In the genomic region with DNA sequence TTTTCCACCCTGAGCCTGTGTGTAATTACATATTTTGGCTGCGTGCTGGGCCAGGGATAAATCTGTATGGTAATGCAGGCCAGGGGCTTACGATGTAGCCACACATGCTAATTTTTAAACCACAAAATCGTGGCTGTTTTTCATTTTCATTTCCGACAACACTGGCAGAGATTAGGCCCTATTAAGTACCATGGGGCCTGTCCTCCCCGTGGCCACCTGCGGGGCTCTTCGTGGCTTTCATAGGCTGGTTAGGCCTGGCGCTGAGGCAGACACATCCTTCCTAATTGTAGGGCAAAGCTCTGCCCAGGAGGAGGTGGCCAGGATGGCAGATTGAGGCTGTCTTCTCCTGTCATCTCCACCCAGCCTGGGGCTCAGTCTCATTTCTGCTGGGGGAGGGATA, we compare ENCODE assay signal across 27 mouse cellular contexts. TPM values are rescaled to one million over a fixed set of nuclear protein-coding genes. Genes with fewer than 3 reads are reported as not detected.
DNase-seq lines count a peak whose midpoint lies in the region; ATAC-seq and TF ChIP-seq lines count a peak whose summit lies in the region.
"Had no signal": no experiment of that assay in that cellular context is flagged by ENCODE, and none has a peak within 500 bp of the region (broad histone marks: within the 10 kb centered on the region; RNA-seq: fewer than 3 reads in every experiment).

No protein-coding gene starts in this region.

- no peak for TF ChIP-seq CTCF in midbrain, postnatal 0 days (IDR thresholded peaks at IDR 0.05)

- H3K27ac ChIP-seq in embryonic facial prominence, embryonic 14.5 days (replicated peaks; ENCODE audit: low read depth, low read length): no peak overlapping the region
- no peak overlapping the region for H3K27ac ChIP-seq in embryonic facial prominence, embryonic 10.5 days (replicated peaks)
- H3K27ac ChIP-seq in hindbrain, embryonic 11.5 days (ENCODE audit: low read depth, low read length): 0 out of 2 replicates have a peak overlapping the region, but pooled peaks have one; percentile 27
- no peak overlapping the region for H3K27ac ChIP-seq in hindbrain, embryonic 16.5 days (ENCODE audit: low read depth, low read length)
- peak overlapping the region; percentile 26 for H3K27ac ChIP-seq in midbrain, embryonic 15.5 days
- no peak overlapping the region for H3K27ac ChIP-seq in midbrain, postnatal 0 days (ENCODE audit: low read depth, low read length)
- H3K27ac ChIP-seq: embryonic facial prominence, embryonic 12.5 days; forebrain, embryonic 13.5 days; heart, adult 2 months; heart, embryonic 15.5 days had no signal

- peak; percentile 57 for DNase-seq in embryonic facial prominence, embryonic 14.5 days (ENCODE audit: low spot score)
- no peak for DNase-seq in embryonic facial prominence, embryonic 10.5 days (ENCODE audit: low spot score)
- DNase-seq in hindbrain, embryonic 11.5 days (ENCODE audit: low spot score): no peak
- DNase-seq in midbrain, postnatal 0 days (ENCODE audit: low spot score): no peak
- DNase-seq in thymus, postnatal 25 days: no peak
- no peak for DNase-seq in gastrocnemius, adult 18-20 months (ENCODE audit: low spot score)
- DNase-seq: adrenal gland, postnatal 14 days; cerebellum, adult 2 months; cerebellum, postnatal 14 days; embryo, embryonic 11 days; gastrocnemius, postnatal 14 days; heart, adult 2 months; heart, postnatal 14 days had no signal

- H3K9ac ChIP-seq in embryonic facial prominence, embryonic 14.5 days (ENCODE audit: low read depth, low read length): no peak overlapping the region
- H3K9ac ChIP-seq in hindbrain, embryonic 11.5 days (ENCODE audit: low read depth, low read length): no peak overlapping the region
- no peak overlapping the region for H3K9ac ChIP-seq in hindbrain, embryonic 16.5 days (ENCODE audit: low read depth, low read length)
- H3K9ac ChIP-seq in midbrain, embryonic 15.5 days: no peak overlapping the region
- no peak overlapping the region for H3K9ac ChIP-seq in midbrain, postnatal 0 days (replicated peaks; ENCODE audit: low read length, poor library complexity, severe bottlenecking)
- H3K9ac ChIP-seq: embryonic facial prominence, embryonic 12.5 days; forebrain, embryonic 13.5 days; heart, embryonic 15.5 days had no signal

- H3K4me3 ChIP-seq in embryonic facial prominence, embryonic 14.5 days (ENCODE audit: low read depth, low read length): no peak overlapping the region
- H3K4me3 ChIP-seq in embryonic facial prominence, embryonic 10.5 days: no peak overlapping the region
- H3K4me3 ChIP-seq in hindbrain, embryonic 11.5 days (ENCODE audit: low read depth, low read length): no peak overlapping the region
- no peak overlapping the region for H3K4me3 ChIP-seq in hindbrain, embryonic 16.5 days (ENCODE audit: low read length)
- H3K4me3 ChIP-seq in midbrain, embryonic 15.5 days: no peak overlapping the region
- no peak overlapping the region for H3K4me3 ChIP-seq in midbrain, postnatal 0 days (ENCODE audit: low read depth, low read length)
- H3K4me3 ChIP-seq: embryonic facial prominence, embryonic 12.5 days; forebrain, embryonic 13.5 days; heart, adult 2 months; heart, embryonic 15.5 days had no signal

- H3K36me3 ChIP-seq in embryonic facial prominence, embryonic 14.5 days (ENCODE audit: control insufficient read depth, insufficient read depth, low read length): no peaks in the 10 kb centered on the region
- no peaks in the 10 kb centered on the region for H3K36me3 ChIP-seq in embryonic facial prominence, embryonic 10.5 days (replicated peaks)
- no peaks in the 10 kb centered on the region for H3K36me3 ChIP-seq in hindbrain, embryonic 11.5 days (ENCODE audit: control insufficient read depth, insufficient read depth, low read length)
- H3K36me3 ChIP-seq in hindbrain, embryonic 16.5 days (ENCODE audit: control insufficient read depth, insufficient read depth, low read length): no peaks in the 10 kb centered on the region
- H3K36me3 ChIP-seq in midbrain, embryonic 15.5 days (replicated peaks): no peaks in the 10 kb centered on the region
- no peaks in the 10 kb centered on the region for H3K36me3 ChIP-seq in midbrain, postnatal 0 days (ENCODE audit: insufficient read depth, low read length)
- H3K36me3 ChIP-seq: embryonic facial prominence, embryonic 12.5 days; heart, embryonic 15.5 days had no signal

- no peaks in the 10 kb centered on the region for H3K9me3 ChIP-seq in embryonic facial prominence, embryonic 14.5 days (ENCODE audit: control insufficient read depth, low read length)
- no peaks in the 10 kb centered on the region for H3K9me3 ChIP-seq in embryonic facial prominence, embryonic 10.5 days
- no peaks in the 10 kb centered on the region for H3K9me3 ChIP-seq in hindbrain, embryonic 11.5 days (ENCODE audit: control insufficient read depth, low read length)
- H3K9me3 ChIP-seq in hindbrain, embryonic 16.5 days (ENCODE audit: control insufficient read depth, low read length): no peaks in the 10 kb centered on the region
- no peaks in the 10 kb centered on the region for H3K9me3 ChIP-seq in midbrain, embryonic 15.5 days
- no peaks in the 10 kb centered on the region for H3K9me3 ChIP-seq in midbrain, postnatal 0 days (ENCODE audit: low read length)
- H3K9me3 ChIP-seq: embryonic facial prominence, embryonic 12.5 days; forebrain, embryonic 13.5 days; heart, embryonic 15.5 days had no signal

- no peak overlapping the region for H3K4me2 ChIP-seq in embryonic facial prominence, embryonic 14.5 days (ENCODE audit: low read depth, low read length)
- no peak overlapping the region for H3K4me2 ChIP-seq in hindbrain, embryonic 11.5 days (replicated peaks; ENCODE audit: low read depth, low read length)
- no peak overlapping the region for H3K4me2 ChIP-seq in hindbrain, embryonic 16.5 days (ENCODE audit: low read length)
- no peak overlapping the region for H3K4me2 ChIP-seq in midbrain, embryonic 15.5 days
- no peak overlapping the region for H3K4me2 ChIP-seq in midbrain, postnatal 0 days (ENCODE audit: low read depth, low read length, poor library complexity, severe bottlenecking)
- H3K4me2 ChIP-seq: embryonic facial prominence, embryonic 12.5 days; forebrain, embryonic 13.5 days; heart, embryonic 11.5 days; heart, embryonic 15.5 days had no signal

- H3K27me3 ChIP-seq in embryonic facial prominence, embryonic 14.5 days (replicated peaks; ENCODE audit: control insufficient read depth, insufficient read depth, low read length): peaks cover 15% of the 10 kb centered on the region; the same call in 1 of the 2 replicates
- peaks cover 59% of the 10 kb centered on the region for H3K27me3 ChIP-seq in embryonic facial prominence, embryonic 10.5 days (replicated peaks; ENCODE audit: low read depth, poor library complexity, severe bottlenecking)
- H3K27me3 ChIP-seq in hindbrain, embryonic 11.5 days (ENCODE audit: control insufficient read depth, insufficient read depth, low read length): peaks cover 7% of the 10 kb centered on the region
- H3K27me3 ChIP-seq in hindbrain, embryonic 16.5 days (replicated peaks; ENCODE audit: control insufficient read depth, insufficient read depth, low read length): no peaks in the 10 kb centered on the region
- no peaks in the 10 kb centered on the region; the same call in 1 of the 2 replicates for H3K27me3 ChIP-seq in midbrain, embryonic 15.5 days (replicated peaks)
- H3K27me3 ChIP-seq in midbrain, postnatal 0 days (ENCODE audit: insufficient read depth, low read length): no peaks in the 10 kb centered on the region

- no peak for ATAC-seq in embryonic facial prominence, embryonic 14.5 days (ENCODE audit: low read depth)
- no peak for ATAC-seq in hindbrain, embryonic 11.5 days (ENCODE audit: low FRiP score)
- no peak for ATAC-seq in hindbrain, embryonic 16.5 days
- no peak for ATAC-seq in midbrain, embryonic 15.5 days (replicated peaks)
- no peak for ATAC-seq in midbrain, postnatal 0 days (ENCODE audit: low FRiP score)
- ATAC-seq: activated CD4-positive, CD25-positive, alpha-beta regulatory T cell, adult 4 months; forebrain, embryonic 13.5 days; inflammation-experienced regulatory T-cells, adult 6 months; intestine, postnatal 0 days; Patski had no signal

- WGBS in embryonic facial prominence, embryonic 14.5 days: 35% methylated on average over 8 of the region's 8 CpGs
- WGBS in embryonic facial prominence, embryonic 10.5 days: 53% methylated on average over 8 of the region's 8 CpGs
- 60% methylated on average over 8 of the region's 8 CpGs for WGBS in hindbrain, embryonic 11.5 days
- WGBS in hindbrain, embryonic 16.5 days: 37% methylated on average over 8 of the region's 8 CpGs
- WGBS in midbrain, embryonic 15.5 days: 30% methylated on average over 8 of the region's 8 CpGs
- 35% methylated on average over 8 of the region's 8 CpGs for WGBS in midbrain, postnatal 0 days

- peaks cover 8% of the 10 kb centered on the region; the same call in 1 of the 2 replicates for H3K4me1 ChIP-seq in embryonic facial prominence, embryonic 14.5 days (ENCODE audit: control insufficient read depth, insufficient read depth, low read length)
- peaks cover 26% of the 10 kb centered on the region for H3K4me1 ChIP-seq in embryonic facial prominence, embryonic 10.5 days
- H3K4me1 ChIP-seq in hindbrain, embryonic 11.5 days (replicated peaks; ENCODE audit: control insufficient read depth, insufficient read depth, low read length): peaks cover 7% of the 10 kb centered on the region
- peaks cover 13% of the 10 kb centered on the region for H3K4me1 ChIP-seq in hindbrain, embryonic 16.5 days (ENCODE audit: control insufficient read depth, insufficient read depth, low read depth, low read length)
- peaks cover 38% of the 10 kb centered on the region for H3K4me1 ChIP-seq in midbrain, embryonic 15.5 days
- peaks cover 20% of the 10 kb centered on the region; the same call in 1 of the 2 replicates for H3K4me1 ChIP-seq in midbrain, postnatal 0 days (ENCODE audit: insufficient read depth, low read length)
- H3K4me1 ChIP-seq: heart, embryonic 15.5 days had no signal

RNA-seq across cellular contexts. Expression of a gene that starts 48.3 kb away (rescaled TPM):
- polyA plus RNA-seq in embryonic facial prominence, embryonic 14.5 days (2014; fragmentation: Nextera tagmentation; extraction: Ambion mirVana): 0.07 and 0.11 TPM in 2 replicates
- polyA plus RNA-seq in embryonic facial prominence, embryonic 10.5 days (2016; fragmentation: Nextera tagmentation; extraction: Ambion mirVana): 1.4 and 2.4 TPM in 2 replicates
- 53.3 and 57.3 TPM in 2 replicates for polyA plus RNA-seq in hindbrain, embryonic 11.5 days (2014; fragmentation: Nextera tagmentation; extraction: Ambion mirVana)
- polyA plus RNA-seq in hindbrain, embryonic 16.5 days (2015; fragmentation: Nextera tagmentation; extraction: Ambion mirVana): 35.9 and 43.0 TPM in 2 replicates
- 36.8 and 43.3 TPM in 2 replicates for polyA plus RNA-seq in midbrain, embryonic 15.5 days (2015; fragmentation: Nextera tagmentation; extraction: Ambion mirVana)
- 34.2 and 44.9 TPM in 2 replicates for total RNA-seq in midbrain, postnatal 0 days (2014; rRNA removed)
- polyA plus RNA-seq in midbrain, postnatal 0 days (2015; fragmentation: Nextera tagmentation; extraction: Ambion mirVana): 21.3 and 22.5 TPM in 2 replicates
- total RNA-seq in gastrocnemius, adult 18-20 months (2021): not detected
- total RNA-seq: adrenal gland, adult 18-20 months; adrenal gland, postnatal 14 days; common myeloid progenitor, adult 5-6 weeks; gastrocnemius, postnatal 14 days; heart, adult 2 months; heart, postnatal 14 days; hematopoietic stem cell, adult 5-6 weeks had no signal
- polyA plus RNA-seq: activated CD4-positive, CD25-positive, alpha-beta regulatory T cell, adult 4 months; C2C12; heart, adult 2 months; heart, embryonic 15.5 days; inflammation-experienced regulatory T-cells, adult 6 months had no signal

Comparison
In these comparisons a context has a peak if more than half of its experiments do, and no peak if none do; other contexts are left out.
1. H3K27ac ChIP-seq: peak in hindbrain, embryonic 11.5 days (single experiment) and midbrain, embryonic 15.5 days (single experiment); none in embryonic facial prominence, embryonic 14.5 days (single experiment), embryonic facial prominence, embryonic 10.5 days (single experiment), hindbrain, embryonic 16.5 days (single experiment) and midbrain, postnatal 0 days (single experiment).